Mouse (Mus musculus) midbrain, embryonic 16.5 days (tissue): ENCODE results near the gene Cttnbp2. TPM values are rescaled to one million over a fixed set of nuclear protein-coding genes. Genes with fewer than 3 reads are reported as not detected.
A peak's percentile ranks its signal among the peaks of the same experiment; 100 is the strongest.

Experiments
- ATAC-seq: fragments of 200-750 bp; cut with Nextera tagmentation; 2 replicates; pipeline ENCODE4 v1.8.0; 2017; ENCODE audit warnings: moderate TSS enrichment
- H3K27ac ChIP-seq: fragments of 300-500 bp; sonication (generic); 2 replicates; pipeline ENCODE4 v1.5.1; 2014; ENCODE audit warnings: mild to moderate bottlenecking, low read length, mixed read lengths
- H3K27me3 ChIP-seq: fragments of 300-500 bp; sonication (generic); 2 replicates; pipeline ENCODE4 v1.6.1; 2014; ENCODE audit warnings: low read depth, low read length, mixed read lengths; ENCODE audit not compliant: control insufficient read depth, insufficient read depth
- H3K36me3 ChIP-seq: fragments of 300-500 bp; sonication (generic); 2 replicates; pipeline ENCODE4 v1.6.1; 2014; ENCODE audit warnings: mild to moderate bottlenecking, low read length, moderate library complexity, mixed read lengths; ENCODE audit not compliant: control insufficient read depth, insufficient read depth
- H3K4me1 ChIP-seq: fragments of 300-500 bp; sonication (generic); 2 replicates; pipeline ENCODE4 v1.6.1; 2014; ENCODE audit warnings: mild to moderate bottlenecking, low read length, mixed read lengths; ENCODE audit not compliant: control insufficient read depth, insufficient read depth
- H3K4me2 ChIP-seq: fragments of 300-500 bp; sonication (generic); 2 replicates; pipeline ENCODE4 v1.6.1; 2014; ENCODE audit warnings: mild to moderate bottlenecking, low read length, mixed read lengths
- H3K4me3 ChIP-seq: fragments of 300-500 bp; sonication (generic); 2 replicates; pipeline ENCODE4 v1.5.1; 2014; ENCODE audit warnings: low read depth, mild to moderate bottlenecking, low read length, moderate library complexity, mixed read lengths
- H3K9ac ChIP-seq: fragments of 300-500 bp; sonication (generic); 2 replicates; pipeline ENCODE4 v1.6.1; 2014; ENCODE audit warnings: low read depth, low read length, mixed read lengths
- H3K9me3 ChIP-seq: fragments of 300-500 bp; sonication (generic); replicated peaks from 2 replicates; pipeline ENCODE4 v1.6.1; 2014; ENCODE audit warnings: mild to moderate bottlenecking, low read length, mixed read lengths; ENCODE audit not compliant: control insufficient read depth, poor library complexity, severe bottlenecking
- WGBS: fragments of 180-500 bp; shearing (Covaris S2); extraction: QIAGEN DNeasy Blood & Tissue Kit; methylation state at CpG from one replicate; pipeline ENCODE4 v1.1.7; 2014; 5-methylcytosine and 5-hydroxymethylcytosine counted together
- polyA plus RNA-seq: library from polyadenylated mRNA; unstranded; fragments of >200 nt; fragmentation: Nextera tagmentation; extraction: Ambion mirVana; gene quantifications from 2 replicates; pipeline ENCODE4 v1.2.1, GENCODE M21; 2015

The Cttnbp2 gene
- polyA plus RNA-seq, 1 experiment from 2014 or later, result 57.3 TPM

DNA sequence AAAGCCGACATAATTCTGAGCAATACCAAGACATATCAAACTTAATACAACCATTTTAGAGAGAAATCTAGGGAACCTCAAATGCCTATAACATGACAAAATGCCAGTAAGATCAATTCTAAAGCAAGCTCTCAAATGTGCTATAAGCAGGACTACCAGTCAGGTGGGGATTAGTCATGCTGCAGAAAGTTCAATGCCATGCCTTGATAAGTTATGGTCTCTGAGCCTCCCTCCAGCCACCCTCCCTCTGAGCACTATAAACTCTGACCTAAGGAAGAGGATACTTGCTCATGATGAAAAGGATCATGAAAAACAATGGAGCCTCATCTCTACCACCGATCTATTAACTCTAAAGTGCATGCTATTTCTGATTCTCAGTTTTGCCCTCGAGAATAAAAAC, 82.3 kb downstream of the Cttnbp2 start:
- no peak overlapping the region for H3K4me2 ChIP-seq
- no peak for ATAC-seq
- no peaks in the 10 kb centered on the region for H3K9me3 ChIP-seq
- peaks cover 14% of the 10 kb centered on the region for H3K36me3 ChIP-seq
- no peak overlapping the region for H3K27ac ChIP-seq
- no peak overlapping the region for H3K4me3 ChIP-seq
- no peaks in the 10 kb centered on the region for H3K27me3 ChIP-seq
- WGBS, result 78% methylated on average over 3 of the region's 3 CpGs
- H3K9ac ChIP-seq, result no peak overlapping the region
- H3K4me1 ChIP-seq, result no peaks in the 10 kb centered on the region

DNA sequence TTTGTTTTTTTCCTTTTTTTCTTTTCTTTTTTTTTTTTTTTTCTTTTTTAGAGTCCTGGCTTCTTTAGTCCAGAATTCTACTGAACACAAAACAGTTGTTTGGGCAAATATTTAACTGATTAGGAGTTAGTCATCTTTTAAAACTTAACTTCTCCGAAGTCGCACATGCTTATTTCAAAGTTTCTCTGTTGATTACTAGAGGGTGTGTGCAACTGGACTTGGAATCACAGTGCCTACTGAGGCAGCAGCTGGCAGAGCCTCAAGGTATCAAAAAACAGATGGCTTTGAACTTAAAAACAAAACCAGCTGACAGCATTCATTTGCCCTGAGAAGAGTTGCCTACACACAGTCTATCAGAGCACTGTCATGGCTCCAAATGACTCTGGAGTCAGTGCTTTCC, 82.8 kb downstream of the Cttnbp2 start:
- Histone ChIP-seq H3K4me1 (no peaks in the 10 kb centered on the region), H3K27ac (no peak overlapping the region), H3K27me3 (no peaks in the 10 kb centered on the region), H3K4me2 (no peak overlapping the region), H3K9ac (no peak overlapping the region), H3K9me3 (no peaks in the 10 kb centered on the region), H3K4me3 (no peak overlapping the region), H3K36me3 (peaks cover 14% of the 10 kb centered on the region)
- WGBS, result 95% methylated on average over 2 of the region's 2 CpGs
- ATAC-seq, result no peak

DNA sequence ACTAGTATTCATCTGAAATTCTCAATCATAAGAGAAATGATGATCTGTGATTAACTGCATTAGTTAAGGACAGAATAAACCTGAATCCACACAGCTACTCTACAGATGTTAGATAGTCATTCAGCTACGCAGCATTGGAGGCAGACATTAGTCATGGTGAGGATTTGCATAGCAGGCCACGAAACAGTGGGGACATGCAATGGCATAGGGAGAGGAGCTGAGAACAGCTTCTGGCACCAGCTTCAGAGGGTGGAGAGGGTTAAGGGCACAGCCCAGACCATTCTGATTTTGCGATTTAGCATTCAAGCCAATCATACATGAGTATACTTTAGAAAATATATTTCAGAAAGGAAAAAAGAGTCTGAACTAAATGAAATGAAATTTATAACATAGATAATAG, 84.6 kb downstream of the Cttnbp2 start:
- ATAC-seq, result no peak
- Histone ChIP-seq H3K4me1 (no peaks in the 10 kb centered on the region), H3K27ac (no peak overlapping the region), H3K4me2 (no peak overlapping the region), H3K9ac (no peak overlapping the region), H3K4me3 (no peak overlapping the region), H3K27me3 (no peaks in the 10 kb centered on the region), H3K9me3 (no peaks in the 10 kb centered on the region), H3K36me3 (peaks cover 13% of the 10 kb centered on the region)
- 52% methylated on average over 3 of the region's 3 CpGs for WGBS

DNA sequence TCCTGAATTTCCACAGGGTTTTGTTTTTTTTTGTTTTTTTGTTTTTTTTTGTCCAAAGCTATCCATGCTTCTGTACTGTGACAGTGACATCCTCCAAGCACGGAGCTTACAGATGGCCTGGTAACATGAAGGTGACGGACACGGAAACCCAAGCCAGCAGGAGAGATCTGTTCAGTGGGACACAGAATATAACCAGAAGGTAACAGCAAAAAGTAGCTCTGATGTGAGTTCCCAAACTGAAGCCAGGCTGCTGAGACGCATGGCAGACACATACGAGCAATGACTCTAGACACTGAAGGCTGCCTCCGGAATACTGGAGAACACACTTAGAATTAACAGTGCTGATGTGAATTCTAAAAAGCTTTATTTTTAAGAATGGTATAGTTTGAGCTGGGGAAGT, 89.8 kb downstream of the Cttnbp2 start:
- WGBS, result 87% methylated on average over 6 of the region's 6 CpGs
- Histone ChIP-seq H3K9ac (no peak overlapping the region), H3K9me3 (no peaks in the 10 kb centered on the region), H3K27ac (no peak overlapping the region), H3K4me3 (no peak overlapping the region), H3K4me2 (no peak overlapping the region), H3K36me3 (peaks cover 4% of the 10 kb centered on the region), H3K4me1 (no peaks in the 10 kb centered on the region), H3K27me3 (no peaks in the 10 kb centered on the region)
- no peak for ATAC-seq

DNA sequence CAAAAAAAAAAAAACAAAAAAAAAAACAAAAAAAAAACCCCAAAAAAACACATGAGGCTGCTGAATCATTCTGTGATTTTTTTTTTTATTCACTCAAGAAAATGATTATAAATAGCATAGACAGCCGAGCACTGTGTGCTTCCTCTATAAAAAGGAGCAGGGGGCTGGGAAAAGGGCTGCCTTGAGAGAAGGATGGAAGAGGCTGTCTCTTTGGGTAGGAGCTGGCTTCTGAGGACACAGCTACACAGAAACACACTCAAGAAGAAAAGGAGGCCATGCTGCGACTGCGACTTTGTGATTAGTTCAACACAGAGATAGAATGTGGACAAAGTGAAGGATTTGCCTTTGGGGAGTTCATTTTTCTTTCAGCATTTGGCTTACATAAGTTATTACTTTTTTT, 90.3 kb downstream of the Cttnbp2 start:
- H3K4me2 ChIP-seq, result no peak overlapping the region
- 64% methylated on average over 3 of the region's 3 CpGs for WGBS

DNA sequence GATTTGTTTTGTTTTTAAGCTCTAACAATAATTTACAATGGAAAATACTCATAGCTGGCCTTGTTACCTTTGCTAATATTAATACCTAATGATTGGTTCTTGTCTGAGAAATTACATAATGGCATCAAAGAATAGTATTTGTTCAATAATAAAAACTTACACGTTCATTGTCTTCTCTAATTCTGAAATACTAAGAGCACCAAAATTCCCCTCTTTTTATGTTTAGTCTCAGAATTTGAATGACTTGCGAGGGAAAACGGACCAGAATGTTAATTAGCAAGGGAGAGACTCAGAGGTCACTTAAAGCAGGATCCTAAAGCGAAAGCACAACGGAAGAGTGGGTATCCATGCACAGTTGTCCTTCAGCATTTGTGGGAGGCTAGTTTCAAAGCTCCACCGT, 91.5 kb downstream of the Cttnbp2 start:
- Histone ChIP-seq H3K27me3 (no peaks in the 10 kb centered on the region), H3K9me3 (no peaks in the 10 kb centered on the region), H3K36me3 (peaks cover 4% of the 10 kb centered on the region), H3K27ac (no peak overlapping the region), H3K9ac (no peak overlapping the region), H3K4me2 (no peak overlapping the region), H3K4me1 (no peaks in the 10 kb centered on the region), H3K4me3 (no peak overlapping the region)
- ATAC-seq, result no peak
- WGBS, result 67% methylated on average over 6 of the region's 6 CpGs

More for the DNA sequence above, 90.3 kb downstream of the Cttnbp2 start:
- no peaks in the 10 kb centered on the region for H3K9me3 ChIP-seq
- no peaks in the 10 kb centered on the region for H3K4me1 ChIP-seq
- no peak overlapping the region for H3K9ac ChIP-seq
- no peak for ATAC-seq
- H3K36me3 ChIP-seq, result peaks cover 4% of the 10 kb centered on the region
- no peaks in the 10 kb centered on the region for H3K27me3 ChIP-seq
- no peak overlapping the region for H3K4me3 ChIP-seq
- no peak overlapping the region for H3K27ac ChIP-seq

DNA sequence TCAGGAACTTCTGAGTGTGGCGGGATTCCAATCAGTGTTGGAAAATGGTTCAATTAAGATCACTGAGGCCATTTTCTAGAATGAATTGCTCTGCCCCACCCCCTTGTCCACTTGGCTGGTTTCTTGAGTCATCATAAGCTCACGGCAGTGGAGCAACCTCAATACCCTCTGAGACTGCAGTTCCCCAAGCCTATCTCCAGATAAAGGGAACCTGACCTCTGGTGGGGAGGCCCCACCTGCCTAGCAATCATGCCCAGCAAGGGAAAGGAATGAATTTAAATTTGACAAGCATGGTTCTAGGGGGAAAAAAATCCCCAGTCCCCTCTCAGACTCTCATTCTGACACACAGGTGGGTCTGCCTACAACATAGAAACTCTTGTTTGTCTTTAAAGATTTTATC, 93.1 kb downstream of the Cttnbp2 start:
- Histone ChIP-seq H3K9ac (no peak overlapping the region), H3K4me1 (no peaks in the 10 kb centered on the region), H3K36me3 (peaks cover 4% of the 10 kb centered on the region), H3K4me3 (no peak overlapping the region), H3K27me3 (no peaks in the 10 kb centered on the region), H3K4me2 (no peak overlapping the region), H3K9me3 (no peaks in the 10 kb centered on the region), H3K27ac (no peak overlapping the region)
- 52% methylated on average over 2 of the region's 2 CpGs for WGBS
- ATAC-seq, result no peak

DNA sequence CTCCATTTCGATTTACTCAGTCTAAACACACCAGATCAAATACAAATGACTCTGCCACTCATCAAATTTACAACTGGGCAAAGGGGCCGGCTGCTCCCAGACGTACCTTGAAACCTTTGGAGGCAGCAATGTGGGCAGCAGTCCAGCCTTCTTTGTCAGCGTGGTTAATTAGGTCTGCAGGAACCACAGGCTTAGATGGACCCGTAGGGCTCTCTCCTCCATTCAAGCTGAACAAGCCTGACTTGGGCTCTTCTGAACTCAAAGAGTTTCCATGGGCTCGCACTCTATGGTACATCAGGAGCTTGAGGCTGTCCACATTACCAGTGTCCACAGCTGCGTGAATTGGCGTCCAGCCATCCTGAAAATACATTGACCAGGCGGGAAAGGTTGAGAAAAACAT, 94.0 kb downstream of the Cttnbp2 start:
- Histone ChIP-seq H3K9ac (no peak overlapping the region), H3K27me3 (no peaks in the 10 kb centered on the region), H3K4me2 (no peak overlapping the region), H3K4me1 (no peaks in the 10 kb centered on the region), H3K9me3 (no peaks in the 10 kb centered on the region), H3K27ac (no peak overlapping the region), H3K36me3 (peaks cover 4% of the 10 kb centered on the region), H3K4me3 (no peak overlapping the region)
- 60% methylated on average over 9 of the region's 9 CpGs for WGBS
- 0 out of 2 replicates have a peak, but pooled peaks have one; percentile 42 for ATAC-seq

DNA sequence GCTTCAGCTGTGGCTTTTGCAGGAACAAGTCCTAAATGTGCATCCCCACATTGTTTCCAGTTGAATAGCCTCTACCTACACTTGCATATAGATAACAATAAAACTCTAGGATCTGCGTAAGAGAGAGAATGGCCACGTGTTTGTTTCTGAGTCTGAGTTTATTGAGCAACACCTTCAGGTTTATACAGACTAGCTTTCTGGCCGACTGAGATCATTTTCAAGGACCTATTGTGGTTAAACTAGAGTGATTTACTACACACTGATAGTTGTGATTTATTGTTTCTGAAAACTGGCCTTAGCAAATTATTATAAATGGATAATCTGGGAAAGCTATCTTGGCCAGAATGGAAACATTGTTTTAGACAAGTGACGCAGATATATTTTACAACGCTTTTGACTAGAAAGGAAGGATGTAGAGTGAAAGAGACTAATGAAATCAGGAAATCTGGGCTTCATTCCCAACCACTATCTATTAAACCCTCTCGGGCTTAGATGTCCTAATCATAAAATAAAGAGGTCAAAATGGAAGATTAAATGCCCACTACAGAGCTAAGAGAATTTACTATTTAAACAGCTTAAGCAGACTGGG, 96.7 kb downstream of the Cttnbp2 start:
- Histone ChIP-seq H3K4me1 (no peaks in the 10 kb centered on the region), H3K4me2 (no peak overlapping the region), H3K36me3 (peaks cover 12% of the 10 kb centered on the region), H3K9ac (no peak overlapping the region), H3K27ac (no peak overlapping the region), H3K27me3 (no peaks in the 10 kb centered on the region), H3K9me3 (no peaks in the 10 kb centered on the region), H3K4me3 (no peak overlapping the region)
- no peak for ATAC-seq
- 81% methylated on average over 6 of the region's 6 CpGs for WGBS
